Mouse (Mus musculus) adrenal gland, adult 8-10 months (tissue): ENCODE data around the gene Pakap. TPM values are rescaled to one million over a fixed set of nuclear protein-coding genes. Genes with fewer than 3 reads are reported as not detected.

Source experiments
- DNase-seq: peaks from one replicate; pipeline ENCODE4 v3.0.0; 2022
- total RNA-seq, 4 experiments: library from RNA; stranded (reverse); gene quantifications; 2 replicates each; pipeline ENCODE4 v1.2.4; 2022

Gene Pakap
- total RNA-seq, 4 experiments from 2014 or later, result 35.3 to 97.4 (median 63.1) TPM

DNA sequence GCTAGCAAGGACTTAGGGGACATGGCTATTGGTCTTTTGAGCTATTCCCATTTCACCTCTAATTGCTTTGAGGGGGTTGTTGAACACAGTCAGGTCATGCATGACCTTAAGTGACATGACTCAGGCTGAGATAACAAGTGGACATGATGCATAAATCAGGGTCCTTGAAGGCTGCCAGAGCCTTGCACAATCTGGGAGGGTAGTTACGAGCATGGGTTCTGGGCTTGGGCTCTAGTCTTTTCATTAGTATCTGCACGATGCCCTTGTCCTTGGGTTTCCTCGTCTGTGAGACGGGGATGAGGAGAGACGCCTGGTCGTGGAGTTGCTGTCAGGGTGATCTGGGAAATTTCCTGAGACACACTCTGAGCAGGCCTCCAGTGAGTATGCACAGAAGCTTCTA is 6.7 kb downstream of the Pakap start:
- peak; percentile 89 for DNase-seq

DNA sequence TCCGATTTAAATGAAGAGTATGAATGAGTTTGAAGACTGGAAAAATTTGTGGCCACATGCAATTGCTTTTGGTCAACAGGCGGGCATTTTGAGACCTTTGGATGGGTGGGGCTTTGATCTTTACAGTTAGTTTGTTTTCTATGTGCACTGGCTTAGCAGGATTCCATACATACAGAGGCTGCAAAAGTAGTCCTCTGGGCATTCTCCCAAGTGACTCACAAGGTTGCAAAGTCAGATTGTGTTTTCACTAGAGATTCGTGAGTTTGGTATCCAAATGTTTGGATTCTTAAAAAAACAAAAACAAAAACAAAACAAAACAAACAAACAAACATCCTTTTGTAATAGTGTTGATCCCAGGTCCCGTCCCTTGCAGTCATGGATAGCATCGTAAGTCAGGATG is 7.7 kb downstream of the Pakap start:
- DNase-seq, result no peak

DNA sequence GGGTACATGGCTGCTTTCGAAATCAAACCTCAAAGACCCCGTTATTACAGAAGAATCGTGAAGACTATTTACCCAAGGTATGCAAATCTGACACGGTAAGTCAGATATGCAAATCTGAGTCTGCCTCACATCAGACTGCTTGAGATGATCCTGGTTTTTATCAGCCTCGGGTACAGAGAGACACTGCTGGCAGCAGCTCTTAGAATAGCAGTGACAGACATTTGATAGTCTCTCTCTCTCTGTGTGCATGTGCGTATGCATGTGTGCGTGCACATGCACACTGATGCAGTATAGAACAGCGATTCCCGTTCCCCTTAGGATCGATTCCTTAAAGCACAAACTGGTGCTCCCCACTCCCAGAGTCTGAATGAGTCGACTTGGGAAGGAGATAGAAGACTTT is 8.1 kb downstream of the Pakap start:
- DNase-seq, result no peak

DNA sequence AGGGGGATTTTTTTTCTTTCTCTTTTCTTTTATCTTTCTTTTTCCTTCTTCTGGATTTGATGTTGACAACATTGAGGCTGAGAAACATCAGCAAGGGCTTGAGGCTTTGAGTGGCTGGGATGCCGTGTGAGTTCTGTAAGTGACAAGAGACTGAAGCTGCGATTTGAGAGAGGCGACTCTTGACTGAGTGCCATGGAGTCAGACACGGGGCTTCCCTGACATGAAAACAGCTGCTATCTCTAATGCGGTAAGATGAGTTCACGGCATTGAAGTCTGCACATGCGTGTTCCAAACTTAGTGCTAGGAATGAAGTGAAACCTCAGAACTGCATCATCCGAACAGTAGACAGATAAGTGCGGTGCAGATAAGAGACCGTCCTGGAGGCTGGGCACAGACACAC is 11.7 kb downstream of the Pakap start:
- no peak for DNase-seq

DNA sequence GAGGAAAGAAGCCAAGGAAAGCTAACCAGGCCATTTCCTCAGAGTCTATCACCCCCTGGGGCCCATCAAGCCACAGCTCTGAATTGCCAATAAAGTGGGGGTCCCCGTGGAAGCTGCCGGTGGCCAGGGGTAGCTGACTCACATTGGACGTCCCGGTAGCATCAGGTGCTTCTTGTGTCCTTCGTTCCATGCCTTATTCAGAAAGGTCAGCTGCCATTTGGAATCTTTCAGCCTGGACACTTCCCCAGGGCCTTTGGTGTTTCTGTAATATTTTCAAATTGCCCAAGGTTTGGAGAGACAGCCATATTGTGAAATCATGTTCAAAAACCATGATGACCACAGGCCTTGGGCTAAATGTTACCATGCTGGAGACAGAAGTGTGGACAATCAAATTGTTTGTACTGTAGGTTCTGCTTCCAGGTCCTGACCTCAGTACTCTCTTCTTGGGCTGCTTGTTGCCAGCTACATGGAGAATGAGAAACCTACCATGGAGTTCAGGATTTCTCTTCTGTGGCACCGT is 17.4 kb downstream of the Pakap start:
- DNase-seq, result no peak

DNA sequence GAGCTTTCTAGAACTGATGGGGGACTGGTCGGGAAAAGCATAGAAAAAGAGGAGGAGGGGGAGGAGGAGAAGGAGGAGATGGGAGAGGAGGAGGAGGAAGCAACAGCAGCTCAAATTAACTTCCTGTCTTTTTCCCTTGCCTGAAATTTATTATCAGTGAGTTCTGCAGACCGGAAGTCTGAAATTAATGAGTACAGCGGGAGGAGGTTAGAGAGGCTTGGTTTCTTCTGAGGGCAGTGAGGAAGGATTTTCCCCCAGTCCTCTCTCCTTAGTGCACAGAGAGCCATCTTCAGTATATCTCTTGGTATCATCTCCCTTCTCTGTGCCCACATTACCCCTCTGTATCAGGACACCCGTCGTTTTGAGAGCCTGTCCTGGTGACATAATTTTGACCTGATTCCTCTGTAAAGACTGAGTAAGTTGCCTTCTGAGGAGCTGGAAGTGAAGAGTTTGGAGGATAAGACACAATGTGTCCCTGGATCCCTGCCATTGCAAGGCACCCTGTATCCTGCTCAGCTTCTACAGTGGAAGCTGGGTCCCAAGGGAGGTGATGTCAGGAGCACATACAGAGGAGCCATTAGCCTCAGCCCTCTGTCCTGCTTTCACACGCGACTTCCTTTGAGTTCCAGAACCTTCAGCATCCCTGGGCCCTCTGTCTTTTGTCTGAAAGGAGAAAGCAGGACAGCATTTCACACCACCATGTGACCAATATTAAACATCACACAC is 19.1 kb downstream of the Pakap start:
- no peak for DNase-seq

DNA sequence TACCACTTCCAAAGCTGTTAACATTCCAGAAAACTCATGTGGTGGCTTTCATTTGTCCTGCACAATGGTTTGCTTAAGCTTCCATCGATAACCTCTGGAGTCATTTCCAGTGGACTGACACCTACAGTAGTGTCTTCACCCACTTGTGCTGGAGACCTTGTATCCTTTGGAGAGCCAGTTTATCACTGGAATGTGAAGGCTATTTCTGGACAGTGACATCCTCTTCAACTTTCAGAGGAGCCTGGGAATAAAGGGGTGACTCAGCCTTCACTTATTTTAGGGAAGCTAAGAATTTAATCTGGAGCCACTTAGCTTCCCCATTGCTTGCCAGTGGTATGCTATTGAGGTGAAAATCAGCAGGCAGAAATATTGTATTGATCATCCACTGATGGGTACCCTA is 20.4 kb downstream of the Pakap start:
- DNase-seq, result no peak

DNA sequence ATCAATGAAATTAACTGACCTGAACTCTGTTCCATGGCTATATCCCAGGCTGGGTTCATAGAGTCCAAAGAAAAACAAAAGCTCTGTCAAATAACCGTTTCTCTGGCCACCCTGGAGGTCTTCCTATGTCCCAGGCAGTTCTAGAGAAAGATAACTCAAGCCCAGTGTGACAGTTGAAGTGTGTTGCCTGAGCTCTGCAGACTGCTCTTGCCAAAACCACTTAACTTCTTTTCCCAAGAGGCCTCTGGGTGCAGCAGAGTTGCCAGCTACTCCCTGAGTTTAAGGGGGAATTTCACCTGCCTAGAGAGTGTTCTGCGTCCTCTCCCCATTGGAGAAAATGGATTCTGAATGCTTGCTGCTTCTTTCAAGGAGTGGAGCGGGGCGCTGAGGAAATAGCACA is 24.8 kb downstream of the Pakap start:
- DNase-seq, result no peak

DNA sequence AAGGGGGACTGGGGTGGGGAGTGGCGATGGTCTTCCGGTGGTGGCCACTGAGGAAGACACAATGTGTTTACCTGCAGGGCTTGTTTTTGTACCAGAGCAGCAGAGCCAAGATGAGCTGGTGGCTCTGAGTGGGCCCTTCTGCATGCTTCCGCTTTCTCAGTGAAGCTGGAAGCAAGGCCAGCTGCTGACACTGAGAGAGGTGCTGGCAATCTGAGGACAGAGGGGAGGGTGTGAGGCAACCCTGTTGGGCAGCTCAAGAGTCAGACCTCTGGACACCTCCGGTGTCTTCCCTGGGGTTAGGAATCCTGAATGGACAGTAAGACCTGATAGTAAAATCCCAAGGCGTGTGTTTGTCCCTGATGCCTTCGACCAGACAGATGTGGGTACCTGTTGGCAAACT is 32.0 kb downstream of the Pakap start:
- DNase-seq, result no peak

DNA sequence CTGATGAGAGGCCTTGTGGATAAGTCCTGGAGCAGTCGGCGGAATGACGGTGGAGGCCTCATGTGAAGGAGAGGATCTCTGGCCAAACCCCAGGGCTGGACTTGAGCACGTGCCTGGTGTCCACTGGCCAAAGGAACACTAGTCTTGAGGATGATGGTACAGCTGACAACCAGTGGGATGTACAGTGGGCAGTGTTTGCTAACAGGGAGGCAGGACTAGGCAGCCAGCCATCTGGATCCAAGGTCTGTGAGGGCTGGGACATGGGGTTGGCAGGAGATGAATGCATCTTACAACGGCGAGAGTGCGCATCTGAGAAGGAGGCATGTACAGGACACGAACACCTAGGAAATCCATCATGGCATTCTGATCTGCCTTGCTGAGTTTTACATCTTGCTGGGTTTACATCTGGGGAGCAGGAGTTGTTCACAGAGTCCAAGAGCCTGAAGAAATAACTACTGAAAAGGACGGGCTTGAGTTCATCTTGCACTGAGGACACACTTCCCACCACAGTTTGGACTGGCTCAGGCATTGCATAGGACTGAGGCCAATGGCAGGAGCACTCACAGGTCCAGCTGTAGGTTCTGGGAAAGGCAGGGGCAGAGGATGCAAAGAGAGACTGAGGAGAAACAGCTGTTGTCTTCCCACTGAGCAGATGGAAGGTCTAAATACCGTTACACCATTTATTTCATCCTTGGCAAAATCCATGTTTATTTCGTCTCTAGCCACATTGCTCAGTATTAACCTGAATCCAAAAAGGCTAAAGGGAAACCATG is 32.9 kb downstream of the Pakap start:
- peak; percentile 64 for DNase-seq

DNA sequence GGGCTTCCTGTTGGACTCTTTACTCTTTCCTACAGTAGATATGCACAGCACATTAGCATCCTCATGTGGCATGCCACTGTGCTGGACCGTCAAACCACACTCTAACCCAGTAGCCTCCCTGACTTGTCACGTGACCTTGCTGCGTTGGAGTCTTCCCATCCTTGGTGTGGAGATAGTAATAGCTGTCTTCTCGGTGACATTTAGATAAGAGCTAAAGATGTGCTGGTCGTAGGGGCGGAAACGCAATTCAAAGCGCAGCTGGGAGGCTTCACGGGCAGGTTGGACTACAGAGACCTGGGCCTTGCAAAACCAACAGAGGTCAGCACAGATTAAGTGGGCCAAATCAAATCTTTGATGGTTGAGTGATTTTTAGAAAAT is 33.5 kb downstream of the Pakap start:
- no peak for DNase-seq

DNA sequence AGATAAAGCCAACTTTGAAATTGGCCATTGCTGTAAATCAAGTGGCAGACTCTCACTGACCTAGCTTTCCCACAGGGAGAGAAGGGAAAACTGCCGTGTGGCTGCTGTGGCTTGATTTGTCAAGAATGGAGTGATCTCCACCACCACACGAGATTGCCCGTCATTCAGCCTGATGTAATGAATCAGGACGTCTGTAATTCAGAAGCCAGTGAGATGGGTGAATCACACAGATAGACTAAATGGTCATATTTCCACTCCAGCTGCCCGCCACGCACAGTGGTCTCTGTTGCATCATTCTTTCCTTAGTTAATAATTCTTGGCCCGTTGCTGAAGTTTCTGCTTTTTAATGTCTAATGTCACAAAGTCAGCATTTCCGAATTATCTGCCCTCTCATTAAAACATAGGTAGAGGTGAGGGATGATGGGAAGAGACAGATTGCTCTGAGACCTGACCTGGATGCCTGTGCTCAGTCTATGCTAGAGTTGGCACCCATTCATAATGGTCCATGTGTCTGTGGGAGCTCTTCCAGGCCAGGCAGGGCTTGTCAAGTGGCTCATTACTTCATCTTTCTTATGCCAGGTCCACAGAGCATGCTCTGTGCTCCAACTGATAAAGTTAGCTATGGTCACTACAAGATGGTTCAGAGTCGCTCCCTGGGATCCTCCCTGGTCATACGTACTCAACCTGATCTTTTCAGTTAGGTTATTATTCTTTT is 34.1 kb downstream of the Pakap start:
- DNase-seq, result no peak

DNA sequence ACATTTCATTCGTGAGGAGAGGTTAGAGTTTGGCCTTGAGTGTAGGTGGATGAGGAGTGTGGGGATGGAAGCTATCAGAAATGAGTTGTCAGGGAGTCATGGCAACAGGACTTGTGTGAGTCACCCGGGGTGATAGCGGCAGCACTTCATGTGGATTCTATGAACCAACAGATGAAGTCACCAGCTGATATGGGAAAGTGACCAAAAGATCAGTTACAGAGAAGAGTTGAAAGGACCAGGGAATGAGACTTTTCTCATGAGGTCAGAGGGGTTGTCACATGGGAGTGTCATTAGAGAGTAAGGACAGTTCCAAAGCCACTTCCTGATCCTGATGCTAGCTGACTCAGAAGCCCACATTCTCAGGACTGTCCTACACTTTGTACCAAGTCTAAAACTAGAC is 38.3 kb downstream of the Pakap start:
- DNase-seq, result peak; percentile 70

DNA sequence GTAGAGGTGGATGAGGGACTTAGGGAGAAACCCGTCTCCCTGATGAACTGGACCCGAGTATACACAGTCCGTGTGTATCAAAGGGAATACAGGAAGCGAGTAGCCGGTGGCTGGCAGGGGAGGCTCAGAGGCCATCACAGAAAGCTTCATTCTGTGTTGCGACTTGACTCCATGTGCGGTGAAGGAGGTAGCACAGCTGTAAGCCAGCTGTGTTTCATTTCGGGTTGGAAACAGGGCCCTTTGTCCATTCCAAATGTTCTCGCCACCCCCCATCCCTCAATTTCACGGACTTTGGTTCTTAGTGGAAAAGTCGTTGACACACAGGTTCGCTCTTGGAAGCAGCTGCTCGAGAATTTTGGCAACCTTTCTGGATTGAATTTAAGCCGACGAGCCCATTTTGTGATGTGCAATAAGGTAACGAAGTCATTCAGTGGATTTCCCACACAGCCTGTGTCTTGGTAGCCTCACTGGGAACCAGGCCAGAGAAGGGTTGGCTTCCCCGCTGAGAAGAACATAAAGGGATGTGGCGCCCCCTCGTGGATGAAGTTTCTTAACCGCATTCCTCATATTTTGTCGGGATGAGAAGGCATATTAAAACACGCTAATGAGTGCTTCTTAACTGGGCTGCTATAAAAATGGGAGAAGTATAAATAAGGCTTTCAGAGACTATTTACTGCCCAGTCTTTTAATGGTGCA is 39.4 kb downstream of the Pakap start:
- peak; percentile 70 for DNase-seq

DNA sequence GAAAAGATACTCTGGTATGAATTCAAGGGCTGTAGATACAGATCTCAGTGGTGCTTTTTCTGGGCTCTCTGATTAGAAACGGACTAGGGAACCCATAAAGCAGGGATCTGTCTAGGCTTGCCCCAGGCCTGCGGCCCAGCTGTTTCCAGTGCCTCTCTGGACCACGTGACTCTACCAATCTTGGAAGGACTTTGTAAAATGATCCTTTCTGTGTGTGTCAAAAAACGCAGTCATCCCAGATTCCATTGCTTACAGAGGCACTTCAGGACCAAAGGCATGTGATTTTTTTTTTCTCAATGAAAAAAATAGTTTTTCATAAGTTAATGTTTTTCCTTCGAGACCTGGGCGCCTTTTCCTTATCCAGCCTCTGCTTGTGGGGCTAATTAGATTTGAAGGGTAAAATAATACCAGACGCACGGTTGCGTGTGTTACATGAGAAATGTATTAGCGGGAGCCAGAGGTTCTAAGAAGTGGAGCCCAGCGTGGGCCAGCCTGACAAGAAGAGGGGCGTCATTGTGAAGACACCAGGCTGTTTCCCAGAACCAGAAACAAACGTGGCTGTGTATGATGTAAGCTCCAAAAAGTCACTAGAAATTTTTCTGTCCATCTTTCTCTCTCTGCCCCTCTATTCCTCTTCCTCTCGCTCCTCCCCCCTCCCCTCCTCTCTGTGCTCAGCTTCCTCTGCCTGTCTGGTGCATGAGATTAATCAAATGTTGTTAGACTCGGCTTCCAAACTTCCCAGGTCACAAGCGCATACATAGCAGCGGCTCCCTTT is 43.5 kb downstream of the Pakap start:
- no peak for DNase-seq

DNA sequence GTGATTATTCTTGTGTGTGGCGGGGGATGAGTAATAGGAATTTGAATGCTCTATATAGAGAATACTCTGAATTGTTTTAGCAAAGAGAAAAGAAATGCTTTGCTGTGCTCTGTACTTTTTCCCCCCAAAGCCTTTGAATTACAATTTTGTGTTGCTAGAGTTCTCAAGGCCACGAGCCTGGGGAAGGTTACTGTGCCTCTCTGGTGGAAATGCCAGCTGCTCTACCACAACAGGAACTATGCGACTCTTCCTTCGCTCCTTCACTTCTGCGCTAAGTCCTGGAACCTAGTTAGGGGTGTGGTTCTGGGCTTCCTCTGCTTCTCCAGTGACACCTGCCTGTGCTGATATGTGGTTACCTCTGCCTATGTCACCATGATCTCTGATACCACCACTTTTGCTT is 44.7 kb downstream of the Pakap start:
- DNase-seq, result no peak

DNA sequence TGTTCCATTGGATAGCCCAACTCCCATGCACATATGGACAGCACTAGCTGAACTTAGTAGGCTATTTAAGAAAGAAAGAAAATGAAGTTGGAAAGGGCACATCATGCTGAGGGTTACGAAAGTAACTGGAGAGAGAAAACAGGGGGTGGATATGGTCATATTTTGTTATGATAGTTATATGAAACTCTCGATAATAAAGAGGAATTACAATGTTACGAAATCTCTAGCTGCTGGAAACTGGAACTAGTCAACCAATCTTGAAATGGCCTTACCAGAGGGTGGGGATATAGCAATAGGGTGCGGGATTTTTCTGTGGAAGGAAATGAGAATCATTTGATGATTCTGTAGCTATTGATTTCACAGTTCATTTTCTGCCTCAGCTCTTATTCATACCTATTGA is 46.7 kb downstream of the Pakap start:
- no peak for DNase-seq

DNA sequence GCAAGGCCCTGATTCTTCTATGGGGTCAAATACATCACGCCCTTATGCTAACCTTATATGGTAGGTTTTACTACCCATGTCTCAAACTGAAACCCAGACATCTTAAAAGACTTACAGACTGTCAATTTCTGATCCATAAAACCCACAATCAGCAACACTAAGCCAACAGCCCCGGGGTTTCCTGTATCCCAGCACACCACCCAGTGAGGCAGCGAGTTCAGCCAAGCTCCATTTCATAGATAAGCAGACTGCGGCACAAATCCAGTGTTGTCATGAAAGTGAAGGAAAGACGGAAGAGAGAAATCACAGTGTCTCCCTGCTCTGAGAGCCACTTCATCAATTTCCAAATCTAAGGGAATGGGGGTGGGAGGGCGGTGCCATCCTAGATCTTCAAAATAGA is 50.8 kb downstream of the Pakap start:
- DNase-seq, result no peak

DNA sequence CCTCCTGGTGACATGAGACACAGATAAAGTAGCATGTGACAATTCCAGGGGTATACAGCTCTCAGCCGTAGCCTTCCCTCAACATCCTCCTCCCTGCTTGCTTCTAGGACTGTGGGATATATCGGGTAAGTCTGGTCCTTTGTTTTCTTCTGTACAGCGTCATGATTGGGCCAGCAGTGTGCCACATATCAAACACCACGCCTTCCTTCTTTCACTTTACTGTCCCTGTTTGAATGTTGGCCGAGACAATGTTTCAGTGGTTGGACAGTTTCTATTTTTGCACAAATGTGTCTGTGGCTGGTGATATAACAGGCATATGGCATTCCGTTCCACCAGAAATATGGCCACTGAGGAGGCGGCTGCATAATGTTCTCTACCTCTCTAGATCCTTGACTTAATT is 54.8 kb downstream of the Pakap start:
- no peak for DNase-seq

DNA sequence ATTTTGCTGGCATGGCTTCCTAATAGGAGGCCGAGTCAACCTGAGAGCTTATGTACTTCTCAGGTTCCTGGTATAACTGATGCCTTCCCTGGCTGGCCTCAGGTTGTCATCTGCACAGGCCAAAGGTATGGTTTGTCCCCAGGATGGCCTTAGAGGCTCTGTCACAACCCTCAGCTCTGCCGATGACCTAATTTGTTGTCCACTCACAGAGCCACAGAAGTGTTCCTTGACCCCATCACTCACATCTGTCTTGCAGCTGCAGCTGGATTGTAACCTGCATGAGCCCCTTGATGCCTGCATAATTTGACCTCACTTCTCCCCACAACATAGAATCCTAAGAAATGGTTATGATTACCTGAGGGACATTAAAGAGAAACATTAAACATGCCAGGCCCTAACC is 56.8 kb downstream of the Pakap start:
- DNase-seq, result no peak

DNA sequence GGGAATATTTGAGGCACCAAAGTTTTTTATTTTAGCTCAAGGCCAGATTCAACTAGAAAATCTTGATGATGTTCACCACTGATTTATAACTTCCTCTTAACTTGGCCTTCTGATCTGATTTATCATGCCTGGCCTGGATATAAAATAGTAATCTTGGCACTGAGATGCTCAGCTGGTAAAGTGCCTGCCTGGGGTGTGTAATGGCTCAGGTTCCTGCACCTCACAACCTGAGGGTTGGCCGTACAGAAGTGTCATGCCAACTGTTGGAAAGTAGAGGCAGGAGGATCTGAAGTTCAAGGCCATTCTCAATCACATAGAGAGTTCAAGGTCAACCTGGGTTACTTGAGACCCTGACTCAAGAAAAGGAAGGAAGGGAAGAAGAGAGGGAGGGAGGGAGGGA is 57.3 kb downstream of the Pakap start:
- DNase-seq, result peak; percentile 53

DNA sequence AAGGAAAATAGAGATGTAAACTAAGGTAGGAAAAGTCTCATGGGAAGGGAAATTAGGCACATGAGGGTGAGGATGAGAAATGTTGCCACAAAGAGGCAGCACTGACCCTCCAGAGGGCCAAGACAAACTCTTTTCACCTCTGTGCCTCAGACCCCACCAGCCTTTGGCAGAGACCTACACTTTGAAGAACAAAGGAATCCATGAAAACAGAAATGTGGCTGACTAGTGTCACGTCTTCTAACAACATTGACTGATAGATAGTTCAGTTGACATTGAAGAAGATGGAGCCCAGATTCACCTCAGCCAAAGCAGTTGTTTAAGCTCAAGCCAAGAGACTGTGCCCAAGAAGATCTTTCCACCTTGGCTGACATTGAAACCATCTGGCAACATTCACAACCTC is 57.8 kb downstream of the Pakap start:
- no peak for DNase-seq
